Mouse (Mus musculus) intestine, postnatal 0 days (tissue): Measurements from ENCODE around the gene Pycr1. TPM values are rescaled to one million over a fixed set of nuclear protein-coding genes. Genes with fewer than 3 reads are reported as not detected.

ENCODE experiments used
- ATAC-seq: fragments of 200-750 bp; cut with Nextera tagmentation; 2 replicates; pipeline ENCODE4 v1.8.0; 2017; ENCODE audit warnings: mild to moderate bottlenecking, moderate TSS enrichment, moderate library complexity
- H3K27ac ChIP-seq: fragments of 300-500 bp; sonication (generic); 2 replicates; pipeline ENCODE4 v1.5.1; 2014; ENCODE audit warnings: mild to moderate bottlenecking, low read depth, low read length, moderate library complexity
- H3K27me3 ChIP-seq: fragments of 300-500 bp; sonication (generic); replicated peaks from 2 replicates; pipeline ENCODE4 v1.6.1; 2014; ENCODE audit warnings: low read length, mixed read lengths; ENCODE audit not compliant: control insufficient read depth, insufficient read depth
- H3K36me3 ChIP-seq: fragments of 300-500 bp; sonication (generic); 2 replicates; pipeline ENCODE4 v1.6.1; 2014; ENCODE audit warnings: mild to moderate bottlenecking, moderate library complexity; ENCODE audit not compliant: control insufficient read depth, insufficient read depth
- H3K4me1 ChIP-seq: fragments of 300-500 bp; sonication (generic); replicated peaks from 2 replicates; pipeline ENCODE4 v1.6.1; 2014; ENCODE audit warnings: antibody characterized with exemption, low read length, mixed read lengths; ENCODE audit not compliant: control insufficient read depth, insufficient read depth
- H3K4me2 ChIP-seq: fragments of 300-500 bp; sonication (generic); replicated peaks from 2 replicates; pipeline ENCODE4 v1.6.1; 2014; ENCODE audit warnings: low read depth, mild to moderate bottlenecking, moderate library complexity
- H3K4me3 ChIP-seq: fragments of 300-500 bp; sonication (generic); 2 replicates; pipeline ENCODE4 v1.5.1; 2014; ENCODE audit warnings: low read depth, low read length
- H3K9ac ChIP-seq: fragments of 300-500 bp; sonication (generic); 2 replicates; pipeline ENCODE4 v1.6.1; 2014; ENCODE audit warnings: mild to moderate bottlenecking, low read depth, low read length
- H3K9me3 ChIP-seq: fragments of 300-500 bp; sonication (generic); 2 replicates; pipeline ENCODE4 v1.6.1; 2016; ENCODE audit warnings: mixed run types; ENCODE audit not compliant: control insufficient read depth
- CTCF ChIP-seq: sonication (generic); IDR thresholded peaks from 2 replicates; pipeline ENCODE4 v1.5.1; 2016; ENCODE audit warnings: low read depth, mild to moderate bottlenecking, control low read depth, antibody characterized with exemption, moderate library complexity
- WGBS: fragments of 180-500 bp; shearing (Covaris S2); extraction: QIAGEN DNeasy Blood & Tissue Kit; methylation state at CpG from one replicate; pipeline ENCODE4 v1.1.7; 2014; 5-methylcytosine and 5-hydroxymethylcytosine counted together
- polyA plus RNA-seq: library from polyadenylated mRNA; unstranded; fragments of >200 nt; fragmentation: Nextera tagmentation; extraction: Ambion mirVana; gene quantifications from 2 replicates; pipeline ENCODE4 v1.2.1, GENCODE M21; 2015

The Pycr1 gene
- polyA plus RNA-seq, 1 experiment from 2014 or later = 6.5 TPM

GRCm38 (mm10) chr11:120618619-120619535, 24.7 kb downstream of the Pycr1 start:
- Histone ChIP-seq H3K4me2 (0 out of 2 replicates have a peak overlapping the region, but pooled peaks have one; percentile 84), H3K9me3 (no peaks in the 10 kb centered on the region), H3K9ac (no peak overlapping the region), H3K4me3 (no peak overlapping the region), H3K4me1 (peaks cover 10% of the 10 kb centered on the region; the same call in 1 of the 2 replicates), H3K27ac (0 out of 2 replicates have a peak overlapping the region, but pooled peaks have one; percentile 98), H3K36me3 (peaks cover 55% of the 10 kb centered on the region), H3K27me3 (no peaks in the 10 kb centered on the region)
- no peak for ATAC-seq
- 85% methylated on average over 25 of the region's 25 CpGs for WGBS
- TF ChIP-seq CTCF = no peak

- peak within 1 kb of the TSS; percentile 98 for H3K27ac ChIP-seq
- peaks cover 58% of the 10 kb centered on the region for H3K36me3 ChIP-seq
- no peaks in the 10 kb centered on the region for H3K9me3 ChIP-seq
- peak within 1 kb of the TSS; percentile 94 for H3K9ac ChIP-seq
- peaks cover 6% of the 10 kb centered on the region; the same call in 1 of the 2 replicates for H3K4me1 ChIP-seq
- ATAC-seq = peak; percentile 85
- TF ChIP-seq CTCF = no peak
- under 1% methylated on average over 55 of the region's 56 CpGs for WGBS
- H3K4me2 ChIP-seq = peak within 1 kb of the TSS; percentile 84
- H3K4me3 ChIP-seq = peak within 1 kb of the TSS; percentile 84
- H3K27me3 ChIP-seq = no peaks in the 10 kb centered on the region
Measured at GRCm38 (mm10) chr11:120617519-120618112, 26.0 kb downstream of the Pycr1 start, which contains the start of gene Pcyt2. TSS of gene Pcyt2 (minus strand) at chr11:120617936.

- WGBS = 25% methylated on average over 4 of the region's 4 CpGs
- TF ChIP-seq CTCF = no peak
Measured at GRCm38 (mm10) chr11:120616617-120617294, 26.8 kb downstream of the Pycr1 start.

GRCm38 (mm10) chr11:120615606-120616203, 27.9 kb downstream of the Pycr1 start:
- Histone ChIP-seq H3K4me2 (peak overlapping the region; percentile 84), H3K36me3 (peaks cover 67% of the 10 kb centered on the region)
- no peak for TF ChIP-seq CTCF

More at GRCm38 (mm10) chr11:120616617-120617294, 26.8 kb downstream of the Pycr1 start:
- H3K9ac ChIP-seq = peak overlapping the region; percentile 94
- H3K4me3 ChIP-seq = peak overlapping the region; percentile 84
- peaks cover 6% of the 10 kb centered on the region; the same call in 1 of the 2 replicates for H3K4me1 ChIP-seq
- peak overlapping the region; percentile 84 for H3K4me2 ChIP-seq
- peaks cover 64% of the 10 kb centered on the region for H3K36me3 ChIP-seq
- H3K27me3 ChIP-seq = no peaks in the 10 kb centered on the region
- peak overlapping the region; percentile 98 for H3K27ac ChIP-seq
- no peaks in the 10 kb centered on the region for H3K9me3 ChIP-seq
- ATAC-seq = peak; percentile 58

GRCm38 (mm10) chr11:120615167-120615566, 28.4 kb downstream of the Pycr1 start:
- Histone ChIP-seq H3K27me3 (no peaks in the 10 kb centered on the region), H3K36me3 (peaks cover 67% of the 10 kb centered on the region), H3K4me3 (no peak overlapping the region), H3K9me3 (no peaks in the 10 kb centered on the region), H3K4me1 (peaks cover 6% of the 10 kb centered on the region; the same call in 1 of the 2 replicates), H3K9ac (peak overlapping the region; percentile 45; the same call in 1 of the 2 replicates), H3K4me2 (peak overlapping the region; percentile 84; the same call in 1 of the 2 replicates), H3K27ac (peak overlapping the region; percentile 98)
- 93% methylated on average over 6 of the region's 6 CpGs for WGBS
- ATAC-seq = no peak
- no peak for TF ChIP-seq CTCF

More at GRCm38 (mm10) chr11:120615606-120616203, 27.9 kb downstream of the Pycr1 start:
- ATAC-seq = peak; percentile 25
- no peaks in the 10 kb centered on the region for H3K27me3 ChIP-seq
- peaks cover 6% of the 10 kb centered on the region; the same call in 1 of the 2 replicates for H3K4me1 ChIP-seq
- H3K4me3 ChIP-seq = 0 out of 2 replicates have a peak overlapping the region, but pooled peaks have one; percentile 20
- 58% methylated on average over 11 of the region's 11 CpGs for WGBS
- peak overlapping the region; percentile 98 for H3K27ac ChIP-seq
- peak overlapping the region; percentile 45 for H3K9ac ChIP-seq
- no peaks in the 10 kb centered on the region for H3K9me3 ChIP-seq
